Mouse (Mus musculus): ENCODE measurements around the gene Flvcr2. TPM values are rescaled to one million over a fixed set of nuclear protein-coding genes. Genes with fewer than 3 reads are reported as not detected.

Gene Flvcr2
- total and polyA plus RNA-seq, 3 experiments = 0.04 to 0.17 TPM; not detected in 1

GRCm38 (mm10) chr12:85767750-85768149, 21.4 kb downstream of the Flvcr2 start:
- no peaks in the 10 kb centered on the region for H3K79me2 ChIP-seq (replicated peaks; ENCODE audit: control insufficient read depth, extremely low read depth, insufficient read depth, poor library complexity, severe bottlenecking)
- dilution Hi-C loops (cut with MboI; ENCODE audit: extremely low pct_ligation_motif_present, extremely low pct_unique_long_range_greater_than_20kb, low sequenced_read_pairs) (no loop called here), in situ Hi-C loops (cut with MboI; ENCODE audit: low pct_ligation_motif_present, low pct_unique_long_range_greater_than_20kb, low sequenced_read_pairs) (no loop called here)
- H3K27me3 ChIP-seq (replicated peaks) = no peaks in the 10 kb centered on the region
- H3K9me3 ChIP-seq (replicated peaks; ENCODE audit: low read length) = no peaks in the 10 kb centered on the region
- TF ChIP-seq GABPA (IDR thresholded peaks at IDR 0.05; ENCODE audit: insufficient replicate concordance, low read depth, low read length) (no peak), MAZ (IDR thresholded peaks at IDR 0.05; ENCODE audit: low read depth, low read length) (no peak), TCF12 (IDR thresholded peaks at IDR 0.05; ENCODE audit: low read depth, low read length) (no peak), UBTF (IDR thresholded peaks at IDR 0.05; ENCODE audit: low read depth, low read length) (no peak), ZNF384 (IDR thresholded peaks at IDR 0.05; ENCODE audit: low read depth, low read length) (no peak)
- H3K36me3 ChIP-seq (replicated peaks in 1 of 2; ENCODE audit: control insufficient read depth in 1 of 2, insufficient read depth in 1 of 2, low read length in 1 of 2) = no peaks in the 10 kb centered on the region
- H3K4me1 ChIP-seq (ENCODE audit: control insufficient read depth in 1 of 2, insufficient read depth in 2 of 2) = peaks cover 0 to 8% of the 10 kb centered on the region in 2 experiments; a peak in 3 of 4 replicates
- no peak overlapping the region for H3K27ac ChIP-seq (ENCODE audit: insufficient read depth, low read depth)
- no peak overlapping the region for H3K4me3 ChIP-seq (replicated peaks in 1 of 3; ENCODE audit: low read depth in 2 of 3, low read length in 2 of 3, poor library complexity in 1 of 3)
- H3K4me2 ChIP-seq (ENCODE audit: insufficient read depth, low read depth, poor library complexity, severe bottlenecking) = no peak overlapping the region
- no peak overlapping the region for H3K9ac ChIP-seq (ENCODE audit: insufficient read depth, low read depth)
- DNase-seq (ENCODE audit: extremely low read depth) = no peak

GRCm38 (mm10) chr12:85771356-85771755, 25.0 kb downstream of the Flvcr2 start:
- no peaks in the 10 kb centered on the region for H3K27me3 ChIP-seq (replicated peaks)
- H3K9me3 ChIP-seq (replicated peaks; ENCODE audit: low read length) = peaks cover 6% of the 10 kb centered on the region
- H3K9ac ChIP-seq (ENCODE audit: insufficient read depth, low read depth) = no peak overlapping the region
- no peak for DNase-seq (ENCODE audit: extremely low read depth)
- H3K27ac ChIP-seq (ENCODE audit: insufficient read depth, low read depth) = no peak overlapping the region
- H3K4me2 ChIP-seq (ENCODE audit: insufficient read depth, low read depth, poor library complexity, severe bottlenecking) = no peak overlapping the region
- no peaks in the 10 kb centered on the region for H3K79me2 ChIP-seq (replicated peaks; ENCODE audit: control insufficient read depth, extremely low read depth, insufficient read depth, poor library complexity, severe bottlenecking)
- no peaks in the 10 kb centered on the region for H3K36me3 ChIP-seq (replicated peaks in 1 of 2; ENCODE audit: control insufficient read depth in 1 of 2, insufficient read depth in 1 of 2, low read length in 1 of 2)
- H3K4me3 ChIP-seq (replicated peaks in 1 of 3; ENCODE audit: low read depth in 2 of 3, low read length in 2 of 3, poor library complexity in 1 of 3) = no peak overlapping the region
- in situ Hi-C loops (cut with MboI; ENCODE audit: low pct_ligation_motif_present, low pct_unique_long_range_greater_than_20kb, low sequenced_read_pairs) (no loop called here), dilution Hi-C loops (cut with MboI; ENCODE audit: extremely low pct_ligation_motif_present, extremely low pct_unique_long_range_greater_than_20kb, low sequenced_read_pairs) (no loop called here)
- TF ChIP-seq ETS1 (conservative IDR thresholded peaks at IDR 0.05; ENCODE audit: low read depth, low read length) (no peak), SMC3 (IDR thresholded peaks at IDR 0.05; ENCODE audit: low read depth, low read length) (no peak), KAT2A (IDR thresholded peaks at IDR 0.05; ENCODE audit: insufficient replicate concordance, low read length) (no peak), PAX5 (IDR thresholded peaks at IDR 0.05; ENCODE audit: low read length) (no peak), RCOR1 (conservative IDR thresholded peaks at IDR 0.05; ENCODE audit: low read depth, low read length) (no peak), POLR2A (IDR thresholded peaks at IDR 0.05; ENCODE audit: low read depth, low read length) (no peak), MAFK (IDR thresholded peaks at IDR 0.05; ENCODE audit: insufficient replicate concordance, low read length) (no peak), TBP (conservative IDR thresholded peaks at IDR 0.05; ENCODE audit: low read depth, low read length) (no peak), MEF2A (IDR thresholded peaks at IDR 0.05; ENCODE audit: borderline replicate concordance, low read depth, low read length) (no peak), GABPA (IDR thresholded peaks at IDR 0.05; ENCODE audit: insufficient replicate concordance, low read depth, low read length) (no peak), JUND (conservative IDR thresholded peaks at IDR 0.05; ENCODE audit: low read depth, low read length) (no peak), CTCF (conservative IDR thresholded peaks at IDR 0.05 in 1 of 2, IDR thresholded peaks at IDR 0.05 in 1 of 2; ENCODE audit: low read depth in 2 of 2, low read length in 2 of 2) (no peak), UBTF (IDR thresholded peaks at IDR 0.05; ENCODE audit: low read depth, low read length) (no peak), NELFE (IDR thresholded peaks at IDR 0.05; ENCODE audit: low read depth, low read length) (no peak), HCFC1 (IDR thresholded peaks at IDR 0.05; ENCODE audit: low read depth, low read length) (no peak), CHD2 (IDR thresholded peaks at IDR 0.05; ENCODE audit: low read length) (no peak)
- H3K4me1 ChIP-seq (ENCODE audit: control insufficient read depth in 1 of 2, insufficient read depth in 2 of 2) = peaks cover 0 to 8% of the 10 kb centered on the region in 2 experiments; a peak in 3 of 4 replicates
